Mouse (Mus musculus): ENCODE measurements around the gene Bcl2a1a. TPM values are rescaled to one million over a fixed set of nuclear protein-coding genes. Genes with fewer than 3 reads are reported as not detected.

Gene Bcl2a1a
- polyA plus RNA-seq (2021; fragmentation: Nextera tagmentation) = 1.1 and 1.3 TPM in 2 replicates
- long read RNA-seq, experiment 1 = 0 reads
- long read RNA-seq, experiment 2 = 0 reads

GRCm38 (mm10) chr9:88956670-88957153 is at the start of gene Bcl2a1a:
Gene Bcl2a1a (plus strand): TSS chr9:88956900.

Other genes starting within 250 kb of the Bcl2a1a start
- 97.7 and 97.8 TPM in 2 replicates for gene Mthfsl, start 236.6 kb upstream of the Bcl2a1a start, polyA plus RNA-seq (2021; fragmentation: Nextera tagmentation)
- gene Bcl2a1d, start 225.0 kb upstream of the Bcl2a1a start, polyA plus RNA-seq (2021; fragmentation: Nextera tagmentation) = 0.34 and 0.43 TPM in 2 replicates
- gene Trim43c, start 117.7 kb upstream of the Bcl2a1a start, polyA plus RNA-seq (2021; fragmentation: Nextera tagmentation) = not detected in 2 replicates
- gene Trim43b, start 135.9 kb downstream of the Bcl2a1a start, polyA plus RNA-seq (2021; fragmentation: Nextera tagmentation) = not detected in 2 replicates
- 4.7 and 5.4 TPM in 2 replicates for gene Bcl2a1b, start 242.3 kb downstream of the Bcl2a1a start, polyA plus RNA-seq (2021; fragmentation: Nextera tagmentation)
- gene Gm29094, start 242.5 kb downstream of the Bcl2a1a start, polyA plus RNA-seq (2021; fragmentation: Nextera tagmentation) = not detected in 2 replicates

All from layer of hippocampus, adult 6 months (tissue).